Mouse (Mus musculus): ENCODE results near the gene Olfr1461.

Gene Olfr1461

GRCm38 (mm10) chr19:13162700-13163099, at the start of gene Olfr1461:
Gene Olfr1461, plus strand, starts transcription at chr19:13163000.
- DNase-seq, result no peak

- DNase-seq, result no peak
These were observed 13.4 kb upstream of the Olfr1461 start, which contains the start of gene Olfr1459 for GRCm38 (mm10) chr19:13149449-13149848. Gene Olfr1459, minus strand, starts transcription at chr19:13149549.

GRCm38 (mm10) chr19:13185434-13185833, 22.6 kb downstream of the Olfr1461 start, which contains the start of gene Olfr1462:
Gene Olfr1462, plus strand, starts transcription at chr19:13185734.
- no peak for DNase-seq
